Mouse (Mus musculus) neutrophil, adult 5-6 weeks (primary cell): Measurements from ENCODE around the gene Nupr1l. TPM values are rescaled to one million over a fixed set of nuclear protein-coding genes. Genes with fewer than 3 reads are reported as not detected.
A peak's percentile ranks its signal among the peaks of the same experiment; 100 is the strongest.
"Not testable (repeated sequence)": the region's sequence is repeated elsewhere in the genome, so short reads cannot be mapped to it uniquely, and the experiment has no call there.

Experiments used
- ATAC-seq: fragments of 151-379, 151-347 bp; 2 replicates; pipeline ENCODE4 v1.8.0; 2017; ENCODE audit warnings: mild to moderate bottlenecking, moderate TSS enrichment; ENCODE audit not compliant: insufficient number of reproducible peaks, poor library complexity, low FRiP score, severe bottlenecking; ENCODE audit errors: extremely low read depth
- total RNA-seq: library from RNA; stranded (forward); fragments of 200-1000 nt; gene quantifications from 2 replicates; pipeline ENCODE4 v1.2.3, GENCODE M21; 2017

Nupr1l gene
- total RNA-seq, 1 experiment from 2014 or later: 10.5 TPM

- ATAC-seq: no peak
These were observed 1.3 kb downstream of the Nupr1l start for GRCm38 (mm10) chr5:129909591-129909990.

GRCm38 (mm10) chr5:129914024-129914423 lies 5.7 kb downstream of the Nupr1l start:
- peak; percentile 86 for ATAC-seq

GRCm38 (mm10) chr5:129915491-129915890 lies 7.2 kb downstream of the Nupr1l start:
- not testable (repeated sequence) for ATAC-seq

- no peak for ATAC-seq
These were observed 9.8 kb downstream of the Nupr1l start for GRCm38 (mm10) chr5:129918065-129918651.

- ATAC-seq: no peak
These were observed 10.4 kb downstream of the Nupr1l start for GRCm38 (mm10) chr5:129918752-129919151.

- no peak for ATAC-seq
These were observed 11.0 kb downstream of the Nupr1l start for GRCm38 (mm10) chr5:129919320-129919719.

- no peak for ATAC-seq
These were observed 13.6 kb downstream of the Nupr1l start for GRCm38 (mm10) chr5:129921972-129922371.

- ATAC-seq: no peak
These were observed 16.6 kb downstream of the Nupr1l start for GRCm38 (mm10) chr5:129924820-129925452.

GRCm38 (mm10) chr5:129925933-129926332 lies 17.6 kb downstream of the Nupr1l start:
- no peak for ATAC-seq

GRCm38 (mm10) chr5:129929924-129930855 lies 21.9 kb downstream of the Nupr1l start:
- 0 out of 2 replicates have a peak, but pooled peaks have one; percentile 19 for ATAC-seq

- ATAC-seq: no peak
These were observed 28.6 kb downstream of the Nupr1l start for GRCm38 (mm10) chr5:129936941-129937340.

- ATAC-seq: no peak
These were observed 31.9 kb downstream of the Nupr1l start for GRCm38 (mm10) chr5:129940281-129940680.

- ATAC-seq: no peak
These were observed 32.6 kb downstream of the Nupr1l start for GRCm38 (mm10) chr5:129940736-129941494.

GRCm38 (mm10) chr5:129941495-129942045 lies 33.2 kb downstream of the Nupr1l start, which contains the start of gene Vkorc1l1:
Vkorc1l1 (plus strand) TSS chr5:129941970.
- peak; percentile 89 for ATAC-seq

GRCm38 (mm10) chr5:129942073-129942939 lies 34.0 kb downstream of the Nupr1l start:
- ATAC-seq: not testable (repeated sequence)

GRCm38 (mm10) chr5:129943402-129943801 lies 35.1 kb downstream of the Nupr1l start:
- ATAC-seq: no peak

GRCm38 (mm10) chr5:129947528-129948033 lies 39.2 kb downstream of the Nupr1l start:
- ATAC-seq: no peak
